Mouse (Mus musculus) G1E (cell line): ENCODE results near the gene Gzmc. TPM values are rescaled to one million over a fixed set of nuclear protein-coding genes. Genes with fewer than 3 reads are reported as not detected.
"Not testable (repeated sequence)": the region's sequence is repeated elsewhere in the genome, so short reads cannot be mapped to it uniquely, and the experiment has no call there.

Experiments used
- ATAC-seq: 2 replicates; pipeline ENCODE4 v1.8.0; 2016; ENCODE audit warnings: mild to moderate bottlenecking; ENCODE audit not compliant: insufficient number of reproducible peaks, poor library complexity, low FRiP score, severe bottlenecking; ENCODE audit errors: extremely low read depth
- DNase-seq: peaks from one replicate; pipeline ENCODE4 v3.0.0; 2012; ENCODE audit warnings: low spot score
- H3K27me3 ChIP-seq: 2 replicates; pipeline ENCODE4 v1.6.1; 2012; ENCODE audit warnings: mild to moderate bottlenecking, low read length, inconsistent platforms; ENCODE audit not compliant: insufficient read depth
- H3K36me3 ChIP-seq: replicated peaks from 2 replicates; pipeline ENCODE3; 2012; ENCODE audit warnings: mild to moderate bottlenecking, inconsistent platforms
- H3K4me1 ChIP-seq: 2 replicates; pipeline ENCODE4 v1.6.1; 2012; ENCODE audit warnings: low read depth, low read length, inconsistent platforms, mixed read lengths; ENCODE audit not compliant: insufficient read depth
- H3K4me3 ChIP-seq: 2 replicates; pipeline ENCODE4 v1.5.1; 2012; ENCODE audit warnings: low read depth, mild to moderate bottlenecking, inconsistent platforms, low read length, moderate library complexity, mixed read lengths
- H3K9me3 ChIP-seq: replicated peaks from 2 replicates; pipeline ENCODE4 v1.6.1; 2012; ENCODE audit warnings: inconsistent platforms
- CTCF ChIP-seq: IDR thresholded peaks from 2 replicates; pipeline ENCODE4 v1.5.1; 2012; ENCODE audit warnings: low read depth, low read length, inconsistent platforms, mixed read lengths
- GATA1 ChIP-seq: IDR thresholded peaks from 2 replicates; pipeline ENCODE4 v1.6.1; 2012; ENCODE audit warnings: borderline replicate concordance, low read length, inconsistent platforms, mixed read lengths
- GATA2 ChIP-seq: IDR thresholded peaks from 2 replicates; pipeline ENCODE4 v1.6.1; 2012; ENCODE audit warnings: low read depth, low read length, inconsistent platforms, borderline replicate concordance
- POLR2AphosphoS5 ChIP-seq: IDR thresholded peaks from 2 replicates; pipeline ENCODE4 v1.6.1; 2012; ENCODE audit warnings: low read depth, low read length, inconsistent platforms; ENCODE audit not compliant: insufficient replicate concordance
- TAL1 ChIP-seq: conservative IDR thresholded peaks from 2 replicates; pipeline ENCODE4 v1.6.1; 2012; ENCODE audit warnings: low read depth, low read length, inconsistent platforms, mixed read lengths
- polyA plus RNA-seq: library from polyadenylated mRNA; stranded (reverse); fragments of >175 nt; gene quantifications from 2 replicates; pipeline ENCODE4 v1.2.3, GENCODE M21; 2012
- total RNA-seq, 2 experiments: library from RNA; stranded (forward) in 1 of 2; stranded (reverse) in 1 of 2; fragments of 200-1000 nt in 1 of 2; fragments of >200 nt in 1 of 2; fragmentation: Nextera tagmentation in 1 of 2; gene quantifications; 2 replicates each; pipeline ENCODE4 v1.2.3; 2014 to 2017

Gene Gzmc
- not detected in 2 replicates for total RNA-seq (2014; fragmentation: Nextera tagmentation)
- total RNA-seq (2017), result not detected in 2 replicates
- not detected in 2 replicates for polyA plus RNA-seq

DNA sequence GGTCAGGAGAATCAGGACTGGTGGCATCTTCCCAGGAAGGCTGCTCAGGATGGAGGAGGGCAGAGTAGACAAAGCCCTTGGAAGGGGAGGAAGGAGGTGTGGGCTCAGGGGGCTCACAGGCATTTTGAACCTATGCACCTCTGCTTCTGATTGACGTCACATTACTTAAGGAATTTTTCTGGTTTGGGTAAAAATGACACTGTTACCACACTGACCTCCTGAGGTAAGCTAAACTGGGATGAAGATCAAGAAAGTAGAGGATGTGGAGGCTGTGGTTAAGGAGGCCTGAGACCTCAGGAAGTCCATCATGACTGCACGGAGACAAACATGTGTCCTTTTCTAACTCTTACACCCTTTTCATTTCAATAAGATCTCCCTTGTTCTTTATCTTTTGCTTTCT, at the start of gene Gzmc:
Gzmc (minus strand) TSS at position 101 of the 400 bp plus-strand sequence.
- TF ChIP-seq CTCF (no peak), GATA2 (no peak), POLR2AphosphoS5 (no peak), GATA1 (no peak)
- Histone ChIP-seq H3K9me3 (peaks cover 4% of the 10 kb centered on the region), H3K4me1 (peaks cover 4% of the 10 kb centered on the region; the same call in 1 of the 2 replicates), H3K4me3 (no peak within 1 kb of the TSS), H3K27me3 (peaks cover 25% of the 10 kb centered on the region), H3K36me3 (no peaks in the 10 kb centered on the region)
- no peak for DNase-seq
- no peak for ATAC-seq

DNA sequence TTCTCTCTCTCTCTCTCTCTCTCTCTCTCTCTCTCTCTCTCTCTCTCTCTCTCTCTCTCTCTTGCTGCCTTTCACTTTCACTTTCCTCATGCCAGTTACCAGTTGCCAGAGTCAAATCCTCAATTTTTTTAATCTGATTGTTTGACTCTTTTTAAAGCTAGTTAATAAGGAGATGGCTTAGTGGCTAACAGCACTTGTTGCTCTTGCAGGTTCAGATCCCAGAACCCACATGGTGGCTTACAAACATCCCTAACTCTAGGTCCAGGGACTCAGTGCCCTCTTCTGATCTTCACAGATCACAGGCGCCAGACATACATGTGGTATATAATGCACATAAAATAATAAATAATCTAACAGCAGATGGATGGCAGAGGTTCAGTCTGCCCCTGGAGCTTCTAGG, 49.4 kb upstream of the Gzmc start:
- no peak for TF ChIP-seq POLR2AphosphoS5
- TF ChIP-seq TAL1, result no peak
- no peak for TF ChIP-seq GATA2
- no peak for TF ChIP-seq CTCF
- no peak for TF ChIP-seq GATA1
- Histone ChIP-seq H3K27me3 (peaks cover 28% of the 10 kb centered on the region), H3K9me3 (no peaks in the 10 kb centered on the region), H3K4me3 (no peak overlapping the region), H3K4me1 (peaks cover 5% of the 10 kb centered on the region; the same call in 1 of the 2 replicates), H3K36me3 (no peaks in the 10 kb centered on the region)
- ATAC-seq (no peak), DNase-seq (no peak)

DNA sequence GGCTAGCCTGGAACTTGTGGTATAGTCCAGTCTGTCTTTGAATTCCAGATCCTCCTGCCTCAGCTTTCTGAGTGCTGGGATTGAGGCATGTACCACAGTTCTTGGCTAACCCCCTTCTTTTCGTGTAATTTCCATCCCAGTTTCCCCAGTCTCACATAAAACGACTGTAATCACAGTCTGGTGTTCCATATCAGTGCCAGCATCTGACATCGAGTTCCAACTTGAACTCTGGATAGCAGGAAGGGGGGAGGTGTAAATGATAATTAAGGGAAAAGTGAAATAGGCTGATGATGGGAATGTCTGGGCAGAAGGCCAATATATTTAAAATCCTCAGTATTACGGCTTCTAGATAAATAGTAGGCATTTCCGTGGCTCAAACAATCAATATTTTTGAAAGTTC, 46.6 kb upstream of the Gzmc start:
- H3K36me3 ChIP-seq, result no peaks in the 10 kb centered on the region
- peaks cover 24% of the 10 kb centered on the region for H3K27me3 ChIP-seq
- DNase-seq, result no peak
- H3K4me1 ChIP-seq, result peaks cover 15% of the 10 kb centered on the region
- no peaks in the 10 kb centered on the region for H3K9me3 ChIP-seq
- TF ChIP-seq GATA2 (no peak), TAL1 (no peak), POLR2AphosphoS5 (no peak), CTCF (no peak), GATA1 (no peak)
- no peak overlapping the region for H3K4me3 ChIP-seq
- ATAC-seq, result no peak

GRCm38 (mm10) chr14:56278691-56279090, 44.2 kb upstream of the Gzmc start:
- H3K4me3 ChIP-seq, DNase-seq, H3K9me3 ChIP-seq, H3K36me3 ChIP-seq, ATAC-seq: not testable (repeated sequence)
- Histone ChIP-seq H3K4me1 (peaks cover 15% of the 10 kb centered on the region), H3K27me3 (peaks cover 16% of the 10 kb centered on the region)

- Histone ChIP-seq H3K27me3 (peaks cover 13% of the 10 kb centered on the region), H3K4me1 (peaks cover 18% of the 10 kb centered on the region)
- H3K36me3 ChIP-seq, ATAC-seq, H3K9me3 ChIP-seq, H3K4me3 ChIP-seq, DNase-seq: not testable (repeated sequence)
Measured at GRCm38 (mm10) chr14:56276096-56276495, 41.6 kb upstream of the Gzmc start.

GRCm38 (mm10) chr14:56266109-56266508, 31.7 kb upstream of the Gzmc start:
- no peaks in the 10 kb centered on the region for H3K36me3 ChIP-seq
- no peaks in the 10 kb centered on the region for H3K27me3 ChIP-seq
- DNase-seq, result no peak
- ATAC-seq, result peak; percentile 57
- TF ChIP-seq GATA1 (no peak), GATA2 (no peak), TAL1 (no peak), POLR2AphosphoS5 (no peak), CTCF (no peak)
- no peak overlapping the region for H3K4me3 ChIP-seq
- H3K4me1 ChIP-seq, result peaks cover 36% of the 10 kb centered on the region
- no peaks in the 10 kb centered on the region for H3K9me3 ChIP-seq

DNA sequence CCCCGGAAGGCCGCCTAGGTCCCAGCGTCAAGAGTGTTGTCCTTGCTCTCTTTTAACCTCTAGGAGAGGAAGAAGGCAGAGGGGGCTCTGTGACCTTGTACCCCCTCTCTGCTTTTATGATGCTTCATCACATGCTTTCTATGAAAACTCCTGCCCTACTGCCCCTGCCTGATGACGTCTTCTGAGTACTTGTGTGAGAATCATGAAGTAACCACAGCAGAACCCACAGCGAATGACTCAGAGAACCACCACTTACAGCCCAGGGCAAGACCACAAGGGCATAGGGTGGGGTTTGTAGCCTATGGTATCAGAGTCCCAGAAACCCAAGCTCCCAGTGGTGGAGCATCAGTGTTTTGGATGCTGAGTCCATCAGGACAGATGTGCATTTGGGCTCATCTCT, 27.7 kb upstream of the Gzmc start, which contains the start of gene Gzmb:
Gzmb (minus strand) TSS at position 108 of the 400 bp plus-strand sequence.
- no peak within 1 kb of the TSS for H3K4me3 ChIP-seq
- ATAC-seq (no peak), DNase-seq (no peak)
- H3K27me3 ChIP-seq, result 0 out of 2 replicates have a peak, but pooled peaks cover 3% of the 10 kb centered on the region
- peaks cover 56% of the 10 kb centered on the region for H3K4me1 ChIP-seq
- H3K36me3 ChIP-seq, result no peaks in the 10 kb centered on the region
- no peaks in the 10 kb centered on the region for H3K9me3 ChIP-seq
- no peak for TF ChIP-seq TAL1
- no peak for TF ChIP-seq GATA2
- no peak for TF ChIP-seq CTCF
